Mouse (Mus musculus): Measurements from ENCODE around the gene Cnp.
"Not testable (repeated sequence)": the region's sequence is repeated elsewhere in the genome, so short reads cannot be mapped to it uniquely, and the experiment has no call there.

Gene Cnp

DNA sequence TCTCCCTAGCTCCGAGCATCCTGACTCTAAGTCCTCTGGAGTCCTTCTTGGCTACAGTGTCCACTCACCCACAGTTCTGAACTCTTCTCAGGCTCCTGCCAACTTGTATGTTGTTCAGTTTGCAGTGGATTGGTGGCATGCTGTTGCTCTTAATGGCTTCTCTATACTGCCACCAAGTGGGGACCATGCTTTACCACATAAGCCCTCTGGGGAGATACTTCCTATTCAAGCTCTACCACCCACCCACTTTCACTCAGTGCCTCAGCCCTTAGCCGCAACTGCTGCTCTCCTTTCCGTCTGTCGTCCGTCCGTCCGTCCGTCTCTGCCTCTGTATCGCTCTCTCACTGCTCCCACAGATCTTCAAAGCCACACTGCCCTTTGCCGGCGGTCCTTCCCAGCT is 19.1 kb upstream of the Cnp start:
- DNase-seq: peak; percentile 57

DNA sequence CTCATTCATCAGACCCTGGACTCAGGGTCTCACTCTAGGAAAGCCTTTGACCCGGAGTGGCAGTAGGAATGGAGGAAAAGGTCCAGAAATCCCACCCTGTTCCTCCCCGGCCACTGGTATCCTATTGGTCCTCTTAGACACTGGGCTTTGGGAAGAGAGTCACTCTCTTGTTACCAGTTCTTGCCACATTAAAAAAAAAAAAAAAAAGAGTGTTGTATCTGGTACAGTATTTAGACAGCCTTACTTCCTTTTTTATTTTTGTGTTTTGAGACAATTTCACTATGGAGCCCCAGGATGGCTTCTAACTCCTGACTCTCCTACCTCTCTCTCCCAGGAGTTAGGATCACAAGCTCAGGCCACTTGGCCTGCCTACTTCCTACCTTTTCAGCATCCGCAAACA is 17.1 kb upstream of the Cnp start:
- DNase-seq: no peak

DNA sequence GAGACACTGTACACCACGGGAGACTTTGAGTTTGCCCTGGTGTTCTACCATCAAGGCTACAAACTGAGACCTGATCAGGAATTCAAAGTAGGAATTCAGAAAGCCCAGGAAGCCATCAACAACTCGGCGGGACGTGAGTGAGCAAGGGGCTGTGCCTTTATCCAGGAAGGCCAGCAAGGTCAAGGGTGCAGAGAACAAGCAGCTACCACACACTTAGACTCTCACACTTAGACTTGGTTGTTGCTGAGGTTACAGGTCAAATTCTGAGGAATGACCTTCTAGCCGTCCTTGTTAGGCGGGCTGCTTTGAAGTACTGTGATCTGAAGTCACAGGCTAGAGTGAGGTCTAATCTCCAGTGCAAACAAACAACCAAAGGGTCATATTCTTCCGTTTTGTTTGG is 15.2 kb upstream of the Cnp start:
- no peak for DNase-seq

DNA sequence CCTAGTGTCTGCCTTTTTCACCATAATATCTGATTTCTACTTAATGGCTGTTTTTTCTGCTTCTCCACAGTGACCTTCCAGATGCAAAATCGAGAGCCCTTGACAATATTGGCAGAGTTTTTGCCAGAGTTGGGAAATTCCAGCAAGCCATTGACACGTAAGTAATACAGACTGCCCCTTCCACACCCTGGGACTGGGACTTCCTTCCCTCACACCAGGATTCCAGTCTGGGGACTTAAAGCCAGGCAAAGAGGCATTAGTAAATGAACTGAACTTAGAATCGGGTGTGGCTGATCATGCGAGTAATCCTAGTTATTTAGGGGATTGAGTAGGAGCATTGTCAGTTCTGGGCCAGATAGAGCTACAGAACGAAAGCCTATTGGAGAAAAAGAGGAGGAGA is 13.0 kb upstream of the Cnp start:
- DNase-seq: no peak

DNA sequence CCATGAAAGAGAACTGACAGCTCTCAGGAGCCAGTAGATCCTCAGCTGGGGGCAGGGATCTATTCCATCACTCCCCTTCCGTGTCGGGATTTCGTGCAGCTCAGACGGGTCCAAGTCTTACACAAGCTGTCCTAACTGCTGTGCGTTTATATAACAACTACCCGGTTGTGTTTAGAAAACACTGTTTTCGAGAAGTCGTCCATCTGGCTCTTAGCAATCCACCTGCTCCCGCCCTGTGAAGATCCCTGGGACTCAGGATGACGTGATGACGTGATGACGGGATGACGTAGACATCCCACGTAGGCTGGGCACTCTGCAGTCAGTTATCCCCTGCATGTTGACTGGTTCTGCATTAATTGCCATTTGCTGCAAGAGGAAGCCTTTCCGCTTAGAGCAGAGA is 10.4 kb upstream of the Cnp start:
- peak; percentile 86 for DNase-seq

GRCm38 (mm10) chr11:100564703-100565102 is 10.0 kb upstream of the Cnp start:
- DNase-seq: no peak

- no peak for DNase-seq
These were observed 7.5 kb upstream of the Cnp start for GRCm38 (mm10) chr11:100567229-100567628.

DNA sequence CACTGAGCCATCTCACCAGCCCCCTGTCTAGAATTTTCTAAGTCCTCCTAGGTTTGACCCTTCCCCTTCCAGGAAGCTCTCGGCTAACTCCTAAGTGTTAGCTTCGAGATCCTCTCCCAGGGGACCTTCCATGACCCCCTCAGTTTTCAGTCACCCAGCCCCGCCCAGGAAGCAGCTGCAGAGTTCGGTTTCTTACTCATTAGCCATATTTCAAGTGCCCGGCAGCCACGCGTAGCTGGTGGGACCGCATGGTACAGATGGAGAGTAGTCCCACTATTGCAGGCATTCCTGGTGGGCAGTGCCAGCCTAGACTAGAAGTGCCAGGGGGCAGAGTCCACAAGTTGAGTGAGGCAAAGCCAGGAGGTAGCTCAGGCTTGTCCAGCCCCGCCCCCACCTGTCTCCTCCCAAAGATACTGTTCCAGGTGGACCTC is 6.9 kb upstream of the Cnp start:
- no peak for DNase-seq

DNA sequence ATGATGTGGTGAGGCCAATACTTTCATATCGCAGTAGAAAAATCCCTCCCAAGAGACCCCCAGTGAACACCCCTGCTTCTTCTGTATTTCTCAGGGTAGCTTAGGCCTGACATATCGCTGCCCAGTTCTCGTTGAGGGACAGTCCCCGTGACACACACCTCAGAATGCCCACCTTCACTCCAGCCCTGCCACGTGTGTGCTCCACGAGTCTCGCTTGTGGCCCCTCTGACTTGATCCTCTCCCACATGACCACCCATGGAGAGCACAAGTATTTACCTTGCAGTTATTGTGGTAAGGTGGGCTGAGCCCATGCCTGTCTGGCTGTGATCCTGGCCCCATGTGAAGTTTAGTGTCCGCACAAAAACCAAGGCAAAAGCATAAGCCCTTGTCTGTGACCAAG is 6.0 kb upstream of the Cnp start:
- no peak for DNase-seq

- no peak for DNase-seq
These were observed 4.9 kb upstream of the Cnp start for GRCm38 (mm10) chr11:100569789-100570188.

GRCm38 (mm10) chr11:100570430-100571201 is 4.1 kb upstream of the Cnp start:
- peak; percentile 79 for DNase-seq

DNA sequence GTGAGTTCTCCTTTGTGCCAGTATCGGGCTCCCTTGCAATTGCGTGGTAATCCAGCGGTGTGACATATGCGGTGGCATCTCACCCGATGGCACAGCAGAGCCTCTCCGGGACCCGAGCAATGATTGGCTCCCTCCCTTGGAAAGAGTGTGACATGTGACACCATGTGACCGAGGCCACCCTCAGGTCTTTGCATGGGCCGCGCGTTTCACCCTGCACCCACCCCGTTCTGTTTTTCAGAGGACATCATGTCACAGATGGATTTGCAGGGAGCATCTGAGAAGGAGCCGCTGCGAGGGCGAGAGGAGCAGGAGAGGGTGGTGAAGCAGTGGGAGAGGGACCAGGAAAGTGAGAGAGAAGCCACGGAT is 3.5 kb upstream of the Cnp start:
- peak; percentile 73 for DNase-seq

- no peak for DNase-seq
These were observed 516 bp upstream of the Cnp start for GRCm38 (mm10) chr11:100574188-100574587.

DNA sequence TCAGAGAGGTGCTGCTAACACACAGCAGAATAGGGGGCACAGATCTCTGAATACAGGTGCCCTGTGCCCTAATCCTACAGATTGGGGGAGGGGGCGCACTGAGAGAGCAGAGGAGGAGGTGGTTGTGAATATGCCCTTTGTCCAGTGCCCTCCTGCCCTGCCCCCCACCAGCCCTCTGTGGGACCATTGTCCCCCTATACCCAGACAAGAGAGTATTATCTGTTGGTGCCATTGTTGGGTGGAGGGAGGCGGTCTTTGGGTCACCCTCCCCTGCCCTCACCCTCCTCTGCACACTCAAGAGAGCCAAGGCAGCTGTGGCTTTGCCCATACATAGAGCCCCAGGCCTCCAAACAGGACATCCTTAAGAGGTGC is 766 bp downstream of the Cnp start:
- peak; percentile 72 for DNase-seq

- no peak for DNase-seq
These were observed 1.6 kb downstream of the Cnp start for GRCm38 (mm10) chr11:100576256-100576655.

GRCm38 (mm10) chr11:100577852-100578599 is 3.3 kb downstream of the Cnp start:
- no peak for DNase-seq

- no peak for DNase-seq
These were observed 4.6 kb downstream of the Cnp start for GRCm38 (mm10) chr11:100579116-100579799.

GRCm38 (mm10) chr11:100580275-100580674 is 5.6 kb downstream of the Cnp start:
- no peak for DNase-seq

DNA sequence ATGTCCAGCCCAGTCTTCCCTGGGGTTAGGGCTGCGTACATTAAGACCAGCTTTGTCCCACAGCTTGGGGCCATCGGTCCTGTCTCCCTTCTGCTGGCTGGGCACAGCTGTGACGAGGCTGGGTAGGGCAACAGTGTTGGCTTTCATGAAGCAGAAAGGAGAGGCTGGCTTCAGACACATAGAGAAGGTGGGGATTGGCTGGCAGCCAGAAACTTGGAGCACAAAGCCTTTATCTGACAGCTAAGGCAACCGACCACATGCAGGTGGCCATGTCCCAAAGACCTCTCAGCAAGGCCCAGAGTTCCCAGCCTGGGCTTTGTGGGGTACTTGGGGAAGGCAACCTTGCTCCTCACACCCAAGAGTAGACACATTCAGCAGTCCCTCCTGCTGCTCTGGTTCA is 7.1 kb downstream of the Cnp start:
- peak; percentile 61 for DNase-seq

- DNase-seq: not testable (repeated sequence)
These were observed 7.7 kb downstream of the Cnp start for GRCm38 (mm10) chr11:100582413-100582812.

- DNase-seq: no peak
These were observed 8.1 kb downstream of the Cnp start for GRCm38 (mm10) chr11:100582836-100583235.

GRCm38 (mm10) chr11:100584561-100584961 is 9.9 kb downstream of the Cnp start:
- no peak for DNase-seq

GRCm38 (mm10) chr11:100585148-100585547 is 10.4 kb downstream of the Cnp start:
- no peak for DNase-seq

GRCm38 (mm10) chr11:100588462-100588861 is 13.8 kb downstream of the Cnp start:
- no peak for DNase-seq

Measured in right cerebral cortex, adult 18-20 months (tissue).